In genomic region chr17:35251981-35252380, GRCm38 (mm10) we compare ENCODE assay signal across 16 mouse cellular contexts. TPM values are rescaled to one million over a fixed set of nuclear protein-coding genes. Genes with fewer than 3 reads are reported as not detected.
"Had no signal": no experiment of that assay in that cellular context is flagged by ENCODE, and none has a peak within 500 bp of the region (broad histone marks: within the 10 kb centered on the region; RNA-seq: fewer than 3 reads in every experiment).

No protein-coding gene starts in this region.

- DNase-seq: kidney, adult 18-20 months; kidney, adult 9 months; kidney, postnatal 14 days; left cerebral cortex, postnatal 4 days; liver, embryonic 13.5 days; thymus, adult 18-20 months had no signal

- H3K9me3 ChIP-seq: limb, embryonic 13.5 days; liver, embryonic 13.5 days; megakaryocyte, embryonic 14.5 days; midbrain, embryonic 12.5 days; midbrain, embryonic 15.5 days had no signal

- ATAC-seq: midbrain, embryonic 15.5 days had no signal

- H3K27me3 ChIP-seq: limb, embryonic 13.5 days; liver, embryonic 13.5 days; midbrain, embryonic 15.5 days had no signal

- H3K9ac ChIP-seq: limb, embryonic 13.5 days; liver, embryonic 13.5 days; lung, embryonic 14.5 days; midbrain, embryonic 12.5 days; midbrain, embryonic 15.5 days had no signal

- H3K4me2 ChIP-seq: limb, embryonic 13.5 days; liver, embryonic 13.5 days; lung, embryonic 14.5 days; midbrain, embryonic 12.5 days; midbrain, embryonic 15.5 days had no signal

- H3K4me3 ChIP-seq: limb, embryonic 13.5 days; liver, embryonic 13.5 days; megakaryocyte, embryonic 14.5 days; midbrain, embryonic 12.5 days; midbrain, embryonic 15.5 days had no signal

- H3K27ac ChIP-seq: limb, embryonic 13.5 days; liver, embryonic 13.5 days; midbrain, embryonic 12.5 days; midbrain, embryonic 15.5 days had no signal

RNA-seq across cellular contexts. Expression of gene Gm16181, which starts 31.3 kb away (rescaled TPM):
- polyA plus RNA-seq: liver, adult 2 months; liver, embryonic 16.5 days; neural tube, embryonic 11.5 days; small intestine, adult 2 months; testis, adult 2 months had no signal
